Mouse (Mus musculus) midbrain, embryonic 15.5 days (tissue): ENCODE data around the gene Mapk11. TPM values are rescaled to one million over a fixed set of nuclear protein-coding genes. Genes with fewer than 3 reads are reported as not detected.

Experiments used
- ATAC-seq: fragments of 200-750 bp; cut with Nextera tagmentation; replicated peaks from 2 replicates; pipeline ENCODE4 v1.8.0; 2017; ENCODE audit warnings: moderate TSS enrichment
- H3K27ac ChIP-seq: fragments of 300-500 bp; sonication (generic); 2 replicates; pipeline ENCODE4 v1.5.1; 2015; ENCODE audit warnings: mild to moderate bottlenecking, inconsistent platforms
- H3K27me3 ChIP-seq: fragments of 300-500 bp; sonication (generic); replicated peaks from 2 replicates; pipeline ENCODE4 v1.6.1; 2015; ENCODE audit warnings: inconsistent platforms
- H3K36me3 ChIP-seq: fragments of 300-500 bp; sonication (generic); replicated peaks from 2 replicates; pipeline ENCODE4 v1.6.1; 2015; ENCODE audit warnings: inconsistent platforms
- H3K4me1 ChIP-seq: fragments of 300-500 bp; sonication (generic); 2 replicates; pipeline ENCODE4 v1.6.1; 2015; ENCODE audit warnings: inconsistent platforms
- H3K4me2 ChIP-seq: fragments of 300-500 bp; sonication (generic); 2 replicates; pipeline ENCODE4 v1.6.1; 2015; ENCODE audit warnings: inconsistent platforms, mild to moderate bottlenecking, moderate library complexity
- H3K4me3 ChIP-seq: fragments of 300-500 bp; sonication (generic); 2 replicates; pipeline ENCODE4 v1.5.1; 2015; ENCODE audit warnings: mild to moderate bottlenecking, inconsistent platforms
- H3K9ac ChIP-seq: fragments of 300-500 bp; sonication (generic); 2 replicates; pipeline ENCODE4 v1.6.1; 2015; ENCODE audit warnings: mild to moderate bottlenecking, inconsistent platforms
- H3K9me3 ChIP-seq: fragments of 300-500 bp; sonication (generic); 2 replicates; pipeline ENCODE4 v1.6.1; 2016; ENCODE audit warnings: inconsistent platforms
- WGBS: fragments of 180-500 bp; shearing (Covaris S2); methylation state at CpG from one replicate; pipeline ENCODE4 v1.1.7; 2015; ENCODE audit warnings: mixed read lengths; 5-methylcytosine and 5-hydroxymethylcytosine counted together
- polyA plus RNA-seq: library from polyadenylated mRNA; unstranded; fragments of >200 nt; fragmentation: Nextera tagmentation; extraction: Ambion mirVana; gene quantifications from 2 replicates; pipeline ENCODE4 v1.2.1, GENCODE M21; 2015

Gene Mapk11
- polyA plus RNA-seq, 1 experiment from 2014 or later, result 30.8 TPM

DNA sequence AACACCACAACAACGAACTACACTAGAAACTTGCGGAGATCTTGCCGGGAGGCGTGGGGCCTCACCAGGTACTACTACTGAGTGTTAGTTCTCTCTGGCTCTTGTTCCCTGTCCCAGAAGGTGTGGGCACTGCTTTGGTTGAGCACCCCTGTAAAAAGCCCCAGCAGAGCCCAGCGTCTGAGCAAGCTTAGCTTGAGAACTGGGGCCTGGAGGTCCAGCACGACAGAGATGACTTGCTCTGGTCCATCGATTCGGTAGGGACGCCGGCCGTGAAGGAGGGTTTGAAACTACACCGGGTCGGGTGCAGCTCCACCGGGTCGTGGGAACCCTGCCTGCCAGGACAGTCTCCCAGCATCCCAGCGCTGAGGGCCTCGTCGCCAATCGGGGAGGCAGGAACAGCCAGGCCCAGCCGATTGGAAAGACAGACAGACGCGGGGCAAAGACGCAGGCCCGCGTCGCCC, 30.7 kb upstream of the Mapk11 start:
- Histone ChIP-seq H3K36me3 (no peaks in the 10 kb centered on the region), H3K9me3 (no peaks in the 10 kb centered on the region), H3K27me3 (no peaks in the 10 kb centered on the region), H3K4me3 (peak overlapping the region; percentile 83), H3K4me1 (peaks cover 69% of the 10 kb centered on the region), H3K9ac (peak overlapping the region; percentile 95), H3K4me2 (peak overlapping the region; percentile 91), H3K27ac (peak overlapping the region; percentile 96)
- peak; percentile 25 for ATAC-seq
- WGBS, result 0% methylated on average over 26 of the region's 26 CpGs

DNA sequence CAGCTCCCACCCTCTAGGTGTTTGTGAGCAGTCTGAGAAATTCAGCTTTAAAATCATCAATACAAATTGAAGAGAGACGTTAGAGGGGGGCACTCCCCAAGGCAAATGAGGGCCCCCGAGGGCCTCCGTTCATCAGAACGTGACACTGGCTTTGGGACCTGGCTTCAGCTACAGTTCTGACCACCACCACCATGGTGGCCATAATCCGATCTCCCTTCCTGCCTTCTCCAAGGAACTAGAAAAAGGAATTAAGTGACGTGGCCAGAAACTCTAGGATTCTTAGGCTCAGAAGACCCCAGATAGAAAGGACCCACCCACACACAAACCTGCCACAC, 30.2 kb upstream of the Mapk11 start:
- Histone ChIP-seq H3K4me1 (peaks cover 74% of the 10 kb centered on the region), H3K4me3 (peak overlapping the region; percentile 83), H3K27ac (peak overlapping the region; percentile 96), H3K4me2 (peak overlapping the region; percentile 91), H3K9me3 (no peaks in the 10 kb centered on the region), H3K9ac (peak overlapping the region; percentile 95), H3K27me3 (no peaks in the 10 kb centered on the region), H3K36me3 (no peaks in the 10 kb centered on the region)
- under 1% methylated on average over 6 of the region's 6 CpGs for WGBS
- ATAC-seq, result no peak

DNA sequence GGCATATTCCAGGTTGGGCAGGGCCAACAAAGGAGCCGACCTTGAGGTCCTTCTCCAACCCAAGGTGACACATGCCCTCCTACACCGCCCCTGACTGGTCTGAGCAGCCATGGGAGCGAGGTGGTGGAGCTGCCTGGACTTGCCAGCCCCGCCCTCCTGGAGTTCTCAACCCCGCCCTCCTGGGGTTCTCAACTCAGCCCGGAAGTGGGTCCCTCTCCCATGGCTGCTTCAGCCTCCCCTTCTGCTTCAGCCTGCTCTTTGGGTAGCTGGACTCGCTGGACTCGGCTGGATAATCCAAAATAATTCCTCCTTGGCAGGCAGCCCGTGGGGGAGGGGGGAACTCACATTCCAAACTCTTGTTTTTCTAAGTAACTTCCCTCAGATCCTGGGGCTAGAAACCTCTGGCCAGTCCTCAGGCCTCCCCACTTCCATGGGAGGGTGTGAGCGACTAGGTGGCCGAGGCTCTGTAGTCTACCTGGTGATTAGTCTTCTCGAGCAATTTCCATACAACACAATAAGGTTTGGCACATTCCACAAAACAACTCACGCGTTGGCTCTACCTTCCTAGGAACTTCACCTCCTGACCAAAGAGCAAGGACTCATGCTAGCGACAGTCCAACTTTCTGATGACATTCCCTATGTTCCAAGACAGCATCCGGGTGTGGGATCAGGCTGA, 29.7 kb upstream of the Mapk11 start:
- H3K4me1 ChIP-seq, result peaks cover 78% of the 10 kb centered on the region
- no peaks in the 10 kb centered on the region for H3K9me3 ChIP-seq
- peak overlapping the region; percentile 83 for H3K4me3 ChIP-seq
- H3K36me3 ChIP-seq, result no peaks in the 10 kb centered on the region
- H3K27me3 ChIP-seq, result no peaks in the 10 kb centered on the region
- ATAC-seq, result no peak
- H3K27ac ChIP-seq, result peak overlapping the region; percentile 96
- WGBS, result under 1% methylated on average over 16 of the region's 16 CpGs
- H3K9ac ChIP-seq, result peak overlapping the region; percentile 95
- peak overlapping the region; percentile 91 for H3K4me2 ChIP-seq

DNA sequence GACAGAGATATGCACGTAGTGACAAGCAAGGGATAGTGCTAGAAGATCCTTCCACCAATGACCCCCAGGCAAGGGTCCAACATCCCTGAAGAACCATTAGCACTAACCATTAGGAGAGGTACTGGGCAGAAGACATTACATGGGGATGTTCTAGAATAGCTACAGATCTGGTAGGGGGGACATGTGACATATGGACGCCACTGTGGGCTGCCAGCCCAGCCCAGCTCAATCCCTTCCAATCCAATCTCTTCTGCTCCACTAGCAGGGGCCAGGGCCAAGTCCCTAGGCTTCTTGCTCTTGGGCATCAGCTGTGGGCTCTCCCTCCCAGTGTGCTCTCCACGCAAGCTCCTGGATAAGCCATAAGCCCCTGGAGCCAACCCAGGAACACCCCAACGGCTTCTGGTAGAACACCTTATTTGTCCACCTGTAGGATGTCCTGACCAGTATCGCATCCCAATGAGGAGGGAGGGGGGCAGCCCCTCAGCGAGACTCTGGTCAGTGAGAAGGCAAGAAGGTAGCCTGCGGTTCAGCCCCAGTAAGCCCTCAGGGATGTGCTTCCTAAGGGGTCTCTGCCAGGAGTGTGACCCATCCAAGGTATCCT, 28.9 kb upstream of the Mapk11 start:
- Histone ChIP-seq H3K4me1 (peaks cover 83% of the 10 kb centered on the region), H3K27ac (peak overlapping the region; percentile 96), H3K9ac (peak overlapping the region; percentile 95), H3K36me3 (no peaks in the 10 kb centered on the region), H3K4me2 (peak overlapping the region; percentile 91), H3K4me3 (peak overlapping the region; percentile 83), H3K9me3 (no peaks in the 10 kb centered on the region), H3K27me3 (no peaks in the 10 kb centered on the region)
- WGBS, result 55% methylated on average over 7 of the region's 7 CpGs
- ATAC-seq, result no peak

DNA sequence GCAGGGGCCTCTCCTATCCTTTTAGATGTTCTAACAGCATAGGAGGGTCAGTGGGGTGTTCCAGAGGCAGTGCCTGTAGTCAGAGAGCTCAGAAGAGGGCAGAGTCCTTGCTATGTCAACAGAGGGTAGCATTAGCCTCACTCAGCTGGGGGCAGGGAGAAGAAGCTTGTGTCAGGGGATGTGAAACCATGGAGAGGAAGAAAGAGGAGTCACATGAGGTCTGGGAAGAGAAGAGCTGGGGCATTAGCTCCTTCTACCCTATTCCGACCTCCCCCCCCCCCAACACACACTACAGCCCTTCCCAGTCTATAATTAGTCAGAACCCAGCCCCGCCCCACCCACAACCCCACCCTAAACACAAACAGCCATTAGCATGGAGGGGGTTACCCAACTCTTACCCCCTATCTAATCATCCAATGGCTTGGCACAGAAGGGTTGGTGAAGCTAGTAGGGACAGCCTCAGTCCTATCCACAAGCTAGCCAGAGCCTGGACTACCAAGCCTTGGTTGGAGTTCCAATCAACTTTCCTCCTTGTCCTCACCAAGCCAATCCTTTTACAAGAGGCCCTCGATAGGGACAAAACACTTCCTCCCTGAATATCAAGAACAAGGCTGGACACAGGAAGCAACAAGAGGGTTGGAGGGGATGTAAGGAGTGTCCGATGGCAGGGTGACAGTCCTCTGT, 28.3 kb upstream of the Mapk11 start:
- ATAC-seq, result no peak
- H3K36me3 ChIP-seq, result no peaks in the 10 kb centered on the region
- 0 out of 2 replicates have a peak overlapping the region, but pooled peaks have one; percentile 17 for H3K9ac ChIP-seq
- 80% methylated on average over 4 of the region's 4 CpGs for WGBS
- 0 out of 2 replicates have a peak overlapping the region, but pooled peaks have one; percentile 20 for H3K27ac ChIP-seq
- H3K4me1 ChIP-seq, result peaks cover 88% of the 10 kb centered on the region
- peak overlapping the region; percentile 91 for H3K4me2 ChIP-seq
- no peaks in the 10 kb centered on the region for H3K27me3 ChIP-seq
- no peaks in the 10 kb centered on the region for H3K9me3 ChIP-seq
- no peak overlapping the region for H3K4me3 ChIP-seq

DNA sequence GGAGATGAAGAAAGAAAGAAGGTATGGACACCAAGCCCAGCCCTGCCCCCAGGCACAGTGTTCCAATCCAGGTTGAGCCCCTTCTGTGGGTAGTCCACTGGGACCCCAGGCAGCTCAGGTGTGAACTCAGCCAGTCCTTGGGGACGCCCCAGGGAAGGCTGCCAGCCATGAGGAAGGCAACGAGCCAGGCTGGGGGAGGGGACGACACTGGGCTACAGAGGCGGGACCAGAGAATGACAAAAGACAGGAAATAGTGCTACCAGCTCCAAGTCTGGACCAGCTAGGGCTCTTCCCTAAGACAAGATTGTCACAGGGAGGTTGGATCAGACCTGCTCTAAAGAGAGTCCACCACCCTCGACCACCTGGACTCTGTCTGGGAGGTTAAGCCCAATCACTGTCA, 27.7 kb upstream of the Mapk11 start:
- WGBS, result 12% methylated on average over 5 of the region's 5 CpGs
- Histone ChIP-seq H3K9ac (0 out of 2 replicates have a peak overlapping the region, but pooled peaks have one; percentile 17), H3K27ac (0 out of 2 replicates have a peak overlapping the region, but pooled peaks have one; percentile 20), H3K9me3 (no peaks in the 10 kb centered on the region), H3K4me2 (peak overlapping the region; percentile 91), H3K27me3 (no peaks in the 10 kb centered on the region), H3K36me3 (no peaks in the 10 kb centered on the region), H3K4me3 (no peak overlapping the region), H3K4me1 (peaks cover 89% of the 10 kb centered on the region)
- no peak for ATAC-seq

DNA sequence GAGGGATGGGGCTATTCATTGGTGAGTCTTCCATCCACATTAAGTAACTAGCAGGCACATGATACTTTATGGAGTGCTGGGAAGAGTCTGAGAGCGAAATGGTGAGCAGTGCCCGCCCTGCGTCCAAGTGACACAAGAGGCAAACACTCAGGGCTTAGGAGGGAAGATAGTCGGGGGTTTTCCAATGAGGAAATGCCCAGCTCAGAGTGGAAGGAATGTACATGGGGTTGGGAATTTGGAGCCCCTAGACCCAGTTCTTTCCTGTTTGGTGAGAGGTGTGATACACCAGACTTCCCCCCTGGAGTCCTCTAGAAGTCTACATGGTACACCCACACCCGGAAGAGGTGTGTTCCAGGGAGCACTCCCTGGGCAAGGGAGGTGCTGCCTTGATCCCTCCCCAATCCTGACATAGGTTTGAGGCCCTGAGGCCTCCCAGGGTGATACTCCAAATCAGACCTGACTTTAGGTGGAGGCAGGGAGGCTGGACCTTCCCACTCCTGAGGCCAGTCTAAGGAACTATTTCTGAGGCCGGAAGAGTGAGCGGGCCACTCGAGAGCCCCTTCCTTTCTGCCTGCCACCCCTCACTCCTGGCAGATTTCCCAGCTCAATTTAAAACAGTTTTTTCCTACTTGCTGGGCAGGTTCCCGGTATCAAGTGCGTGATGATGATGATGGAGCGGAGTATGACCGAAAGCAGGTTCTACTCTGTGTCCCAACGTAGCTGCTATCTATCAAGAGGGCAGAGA, 26.2 kb upstream of the Mapk11 start:
- H3K36me3 ChIP-seq, result no peaks in the 10 kb centered on the region
- H3K27ac ChIP-seq, result no peak overlapping the region
- H3K4me3 ChIP-seq, result no peak overlapping the region
- no peaks in the 10 kb centered on the region for H3K27me3 ChIP-seq
- peaks cover 83% of the 10 kb centered on the region for H3K4me1 ChIP-seq
- H3K4me2 ChIP-seq, result no peak overlapping the region
- ATAC-seq, result no peak
- no peak overlapping the region for H3K9ac ChIP-seq
- WGBS, result 78% methylated on average over 13 of the region's 13 CpGs
- H3K9me3 ChIP-seq, result no peaks in the 10 kb centered on the region

DNA sequence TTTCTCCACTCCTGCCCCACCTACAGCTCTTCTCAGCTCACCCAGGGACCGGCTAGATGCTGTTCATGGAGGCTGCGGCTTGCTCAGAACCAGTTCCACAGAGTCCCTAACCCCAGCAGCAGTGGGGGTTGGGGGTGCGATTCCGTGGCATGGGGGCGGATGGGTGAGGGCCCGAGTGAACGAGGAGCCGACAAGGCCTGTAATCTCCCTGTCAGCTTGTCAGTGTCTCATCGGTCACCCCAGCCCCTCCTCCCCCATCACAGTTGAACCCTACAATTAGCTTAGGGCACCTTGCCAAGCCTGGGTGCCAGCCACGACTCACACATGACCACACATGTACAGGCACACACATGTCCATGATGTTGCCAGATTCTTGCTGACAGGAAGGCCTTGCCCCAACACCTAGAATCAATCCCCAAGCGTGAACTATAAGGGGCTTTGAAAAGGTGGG, 25.5 kb upstream of the Mapk11 start:
- Histone ChIP-seq H3K4me3 (peak overlapping the region; percentile 51; the same call in 1 of the 2 replicates), H3K27me3 (no peaks in the 10 kb centered on the region), H3K4me2 (peak overlapping the region; percentile 98), H3K36me3 (no peaks in the 10 kb centered on the region), H3K9ac (no peak overlapping the region), H3K27ac (no peak overlapping the region), H3K4me1 (peaks cover 88% of the 10 kb centered on the region), H3K9me3 (no peaks in the 10 kb centered on the region)
- no peak for ATAC-seq
- WGBS, result 50% methylated on average over 11 of the region's 11 CpGs

DNA sequence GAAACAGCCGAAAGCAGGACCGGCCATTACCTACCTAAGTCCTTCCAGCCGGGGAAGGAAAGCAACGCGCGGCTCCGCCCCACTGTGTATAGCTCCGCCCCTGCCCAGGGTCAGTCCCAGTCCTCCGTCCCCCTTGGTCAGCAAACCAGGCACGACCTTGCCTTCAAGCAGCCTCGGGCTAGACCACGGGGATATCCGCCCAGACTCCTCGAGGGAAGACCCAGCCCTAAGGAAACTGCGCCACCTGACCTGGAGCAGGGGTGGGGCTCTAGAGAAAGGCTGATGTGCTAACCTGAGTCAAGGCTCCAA, 24.4 kb upstream of the Mapk11 start:
- no peaks in the 10 kb centered on the region for H3K36me3 ChIP-seq
- peak overlapping the region; percentile 98 for H3K4me2 ChIP-seq
- H3K27me3 ChIP-seq, result no peaks in the 10 kb centered on the region
- ATAC-seq, result peak; percentile 24
- WGBS, result under 1% methylated on average over 15 of the region's 15 CpGs
- peak overlapping the region; percentile 64 for H3K9ac ChIP-seq
- peak overlapping the region; percentile 74 for H3K27ac ChIP-seq
- H3K4me3 ChIP-seq, result peak overlapping the region; percentile 51
- H3K4me1 ChIP-seq, result peaks cover 87% of the 10 kb centered on the region
- H3K9me3 ChIP-seq, result no peaks in the 10 kb centered on the region

DNA sequence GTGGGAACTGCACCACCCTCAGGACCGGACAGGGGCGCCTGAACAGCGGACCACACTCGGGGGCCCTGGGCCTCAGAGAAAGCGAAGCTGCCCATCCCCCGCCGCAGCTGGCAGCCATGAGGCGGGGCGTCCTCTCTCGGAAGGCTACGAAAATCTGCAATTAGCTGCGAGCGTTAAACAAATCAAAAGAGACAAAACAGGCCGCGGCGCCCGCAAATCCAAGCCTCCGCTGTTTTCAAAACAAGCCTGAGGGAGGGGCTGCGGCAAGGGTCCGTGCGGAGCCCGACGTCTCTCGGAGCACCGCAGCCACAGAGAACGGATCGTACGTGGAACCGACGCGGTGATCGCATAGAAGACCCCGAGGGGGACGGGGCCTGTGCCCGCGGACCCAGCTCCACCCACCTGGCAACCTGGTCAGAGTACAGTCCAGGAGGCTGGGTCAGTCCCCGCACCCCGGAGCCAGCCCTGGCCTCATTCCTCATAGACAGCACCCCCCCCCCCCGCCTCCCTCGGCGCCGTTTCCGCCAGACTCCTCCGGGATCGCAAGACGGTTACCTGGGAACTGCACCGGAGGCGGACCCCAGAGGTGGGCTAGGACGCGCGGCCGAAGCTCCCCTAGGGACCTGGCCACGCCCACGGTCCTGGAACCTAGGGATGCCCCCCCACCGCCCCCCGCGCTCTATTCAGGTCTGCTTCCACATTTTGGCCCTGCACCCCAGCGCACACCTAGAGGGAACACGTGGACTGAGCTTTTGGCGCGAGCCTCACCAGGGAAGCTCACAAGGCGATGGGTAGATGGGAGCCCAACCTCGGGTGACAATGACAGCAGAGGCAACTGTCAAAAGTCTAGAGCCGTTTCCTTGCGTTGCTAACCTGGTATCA, 23.8 kb upstream of the Mapk11 start:
- under 1% methylated on average over 64 of the region's 65 CpGs for WGBS
- peak; percentile 46 for ATAC-seq

DNA sequence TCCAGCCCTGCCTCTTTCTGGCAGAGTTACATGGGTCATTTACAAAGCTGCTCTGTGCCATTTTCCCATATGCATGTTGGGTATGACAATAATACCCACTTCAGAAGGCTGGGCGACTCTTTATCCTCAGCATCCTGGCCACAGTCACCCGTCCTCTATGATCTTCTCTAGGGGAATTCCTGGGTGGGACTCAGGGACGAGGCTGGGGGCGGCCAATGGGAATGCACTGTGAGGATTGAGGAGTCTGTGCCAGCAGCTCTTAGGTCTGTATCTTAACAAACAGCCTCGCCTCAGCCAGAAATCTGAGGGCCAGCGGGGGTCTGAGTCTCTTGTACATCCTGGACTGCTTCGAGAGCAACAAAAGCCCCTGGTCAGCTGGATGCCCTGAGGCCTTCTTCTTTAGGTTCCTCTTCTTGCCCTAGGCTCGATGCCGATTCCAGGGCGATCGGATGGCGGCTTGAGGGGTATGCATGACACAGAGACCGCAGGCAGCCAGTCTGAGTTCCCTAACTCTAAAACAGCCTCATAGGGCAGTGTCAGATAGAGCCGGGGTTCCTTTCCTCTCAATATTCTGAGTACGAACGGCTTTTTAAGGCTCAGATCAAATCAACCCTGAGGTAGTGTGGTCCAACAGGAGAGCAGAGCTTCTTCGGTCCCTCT, 23.0 kb upstream of the Mapk11 start:
- Histone ChIP-seq H3K9ac (peak overlapping the region; percentile 64), H3K9me3 (no peaks in the 10 kb centered on the region), H3K4me3 (peak overlapping the region; percentile 51), H3K4me2 (peak overlapping the region; percentile 98), H3K36me3 (peaks cover 4% of the 10 kb centered on the region; the same call in 1 of the 2 replicates), H3K27ac (peak overlapping the region; percentile 74), H3K27me3 (no peaks in the 10 kb centered on the region), H3K4me1 (peaks cover 72% of the 10 kb centered on the region)
- ATAC-seq, result no peak
- WGBS, result 24% methylated on average over 17 of the region's 17 CpGs

More for the DNA sequence above, 23.8 kb upstream of the Mapk11 start:
- H3K27me3 ChIP-seq, result no peaks in the 10 kb centered on the region
- H3K27ac ChIP-seq, result peak overlapping the region; percentile 74
- peak overlapping the region; percentile 51 for H3K4me3 ChIP-seq
- H3K9me3 ChIP-seq, result no peaks in the 10 kb centered on the region
- H3K4me1 ChIP-seq, result peaks cover 81% of the 10 kb centered on the region
- peak overlapping the region; percentile 98 for H3K4me2 ChIP-seq
- peak overlapping the region; percentile 64 for H3K9ac ChIP-seq
- no peaks in the 10 kb centered on the region; the same call in 1 of the 2 replicates for H3K36me3 ChIP-seq
